Mouse (Mus musculus) thymus, adult 2 months (tissue): ENCODE results near the gene Btbd35f29.
"Not testable (repeated sequence)": the region's sequence is repeated elsewhere in the genome, so short reads cannot be mapped to it uniquely, and the experiment has no call there.

ENCODE experiments used
- CTCF ChIP-seq: fragments of 200-500 bp; IDR thresholded peaks from 2 replicates; pipeline ENCODE4 v1.5.1; 2012; ENCODE audit warnings: mild to moderate bottlenecking, control low read depth, low read length, moderate library complexity, borderline replicate concordance; ENCODE audit not compliant: control insufficient read depth, poor library complexity, insufficient read depth; ENCODE audit errors: extremely low read depth
- POLR2A ChIP-seq: fragments of 200-500 bp; IDR thresholded peaks from 2 replicates; pipeline ENCODE4 v1.6.1; 2012; ENCODE audit warnings: mild to moderate bottlenecking, low read length, control low read depth, moderate library complexity; ENCODE audit not compliant: control insufficient read depth, poor library complexity, insufficient read depth; ENCODE audit errors: extremely low read depth

GRCm38 (mm10) chrX:31158534-31159085 lies 41.1 kb downstream of the Btbd35f29 start:
- TF ChIP-seq POLR2A, CTCF: not testable (repeated sequence)
